Mouse (Mus musculus) T-helper 17 cell (primary cell): ENCODE measurements around the gene Ak4.

Experiments
- in situ Hi-C, 2 experiments: fragments of 300-600 bp; cut with MboI, MseI; formaldehyde crosslinking; loops; 1 replicate in 1 of 2; 2 replicates in 1 of 2; pipeline ENCODE4 v1.15.1; 2025; ENCODE audit warnings: high pct_unique_total_duplicates in 2 of 2

Gene Ak4

DNA sequence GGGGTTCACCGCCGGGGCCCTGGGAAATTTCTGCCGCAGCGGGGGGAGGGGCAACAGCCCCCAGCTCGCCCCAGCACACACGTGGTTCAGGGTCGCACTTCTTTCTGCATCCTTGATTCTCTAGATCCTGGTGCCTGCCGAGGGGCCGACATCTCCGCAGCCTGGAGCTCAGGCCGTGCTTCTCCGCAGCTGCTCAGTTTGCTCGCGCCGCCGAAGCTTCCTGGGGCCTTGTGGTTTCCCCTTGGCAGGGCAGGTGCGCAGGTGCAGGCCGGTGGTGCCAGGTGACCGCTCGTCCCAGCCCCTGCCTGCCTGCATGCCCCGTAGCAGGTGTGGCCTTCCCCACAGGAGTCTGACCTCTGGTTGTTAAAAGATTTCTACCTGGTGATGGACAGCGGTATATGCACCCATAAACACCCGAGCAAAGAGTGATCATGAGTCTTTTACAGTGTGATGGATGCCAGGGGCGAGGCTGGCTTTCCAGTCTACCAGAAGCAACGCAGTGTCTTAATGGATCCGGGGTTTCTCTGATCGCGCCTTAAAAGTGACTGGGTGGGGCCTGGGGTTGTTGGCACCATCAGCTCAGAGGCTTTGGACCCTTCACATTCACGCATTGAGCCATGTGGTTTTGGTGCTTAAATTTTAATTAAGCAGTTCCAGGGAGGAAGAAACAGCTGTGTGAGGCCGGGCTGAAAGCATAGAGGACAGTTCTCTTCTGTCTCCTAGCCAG lies 89.9 kb downstream of the Ak4 start:
- in situ Hi-C loops = loop anchor here (5.0 to 10.0 kb wide), 2 partner anchors 88 to 1706 kb away; partner anchors contain the start of gene Slc35d1 (in 1 of the 2)

GRCm38 (mm10) chr4:101510111-101510903 lies 91.2 kb downstream of the Ak4 start:
- in situ Hi-C loops = loop anchor here in 1 of 2 experiments (5.0 to 10.0 kb wide), 3 partner anchors 82 to 484 kb away; no protein-coding TSS in a partner anchor

GRCm38 (mm10) chr4:101510904-101511210 lies 91.8 kb downstream of the Ak4 start:
- in situ Hi-C loops = loop anchor here in 1 of 2 experiments (5.0 to 10.0 kb wide), 3 partner anchors 81 to 484 kb away; no protein-coding TSS in a partner anchor

GRCm38 (mm10) chr4:101511768-101512521 lies 92.9 kb downstream of the Ak4 start:
- in situ Hi-C loops = loop anchor here in 1 of 2 experiments (5.0 to 10.0 kb wide), 3 partner anchors 80 to 483 kb away; no protein-coding TSS in a partner anchor

- in situ Hi-C loops = loop anchor here in 1 of 2 experiments (5.0 to 10.0 kb wide), 3 partner anchors 79 to 482 kb away; no protein-coding TSS in a partner anchor
These were observed 94.2 kb downstream of the Ak4 start for GRCm38 (mm10) chr4:101513251-101513650.

DNA sequence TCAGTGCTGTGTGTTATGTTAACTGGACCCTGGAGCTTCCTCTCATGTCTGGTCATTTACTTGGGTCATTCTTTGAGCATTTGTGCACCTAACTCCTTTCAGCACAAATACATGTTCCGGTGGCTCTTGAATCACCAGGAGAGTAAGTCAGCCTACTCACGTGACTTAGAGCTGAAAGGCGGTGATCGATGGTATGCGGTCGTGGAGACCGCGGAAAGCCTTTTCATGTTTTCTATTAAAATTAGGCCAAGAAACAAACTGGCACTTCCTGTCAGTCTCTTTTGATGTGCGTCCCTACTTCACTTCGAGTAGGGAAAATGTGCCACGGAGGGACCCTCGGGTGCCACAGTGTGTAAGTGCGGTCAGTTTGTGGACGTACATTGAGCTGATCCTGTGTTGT lies 96.8 kb downstream of the Ak4 start:
- in situ Hi-C loops = loop anchor here in 1 of 2 experiments (10.0 kb wide), 1 partner anchor 479 kb away; no protein-coding TSS in a partner anchor
